In the genomic region with DNA sequence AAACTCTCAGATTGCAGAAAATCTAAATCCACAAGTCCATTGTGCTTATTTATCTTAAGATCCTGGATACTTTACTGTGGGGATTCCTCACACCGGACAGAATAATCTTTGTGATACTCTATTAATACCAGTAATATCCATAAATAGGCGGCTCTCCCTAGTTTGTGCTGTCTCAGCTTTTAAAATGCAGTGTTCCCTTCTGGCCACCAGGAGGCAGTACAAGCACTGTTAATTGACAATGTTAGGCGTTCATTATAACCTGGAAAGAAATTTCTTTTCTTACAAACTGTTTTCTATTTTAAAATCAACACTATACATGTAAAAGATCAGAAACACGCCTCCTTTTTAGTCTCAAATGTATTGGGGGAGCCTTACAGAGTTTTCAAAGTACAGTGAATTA, we compare ENCODE assay signal across 8 mouse cellular contexts.
DNase-seq lines count a peak whose midpoint lies in the region; ATAC-seq and TF ChIP-seq lines count a peak whose summit lies in the region.
"Had no signal": no experiment of that assay in that cellular context is flagged by ENCODE, and none has a peak within 500 bp of the region (broad histone marks: within the 10 kb centered on the region; RNA-seq: fewer than 3 reads in every experiment).

No protein-coding gene starts in this region.

- dilution Hi-C loops in CH12.LX (cut with MboI; ENCODE audit: extremely low pct_ligation_motif_present, extremely low pct_unique_long_range_greater_than_20kb, low sequenced_read_pairs): no loop called here

- no peak for ATAC-seq in intestine, postnatal 0 days
- no peak for ATAC-seq in intestine, embryonic 15.5 days
- ATAC-seq in limb, embryonic 14.5 days (ENCODE audit: low FRiP score, low read depth): no peak
- ATAC-seq in stomach, postnatal 0 days (ENCODE audit: low FRiP score, low TSS enrichment): no peak

- no peaks in the 10 kb centered on the region for H3K4me1 ChIP-seq in intestine, postnatal 0 days (replicated peaks; ENCODE audit: control insufficient read depth, insufficient read depth, low read length)
- H3K4me1 ChIP-seq in intestine, embryonic 15.5 days (replicated peaks): peaks cover 29% of the 10 kb centered on the region
- peaks cover 0 to 10% of the 10 kb centered on the region in 2 experiments; a peak in 3 of 4 replicates for H3K4me1 ChIP-seq in CH12.LX (ENCODE audit: control insufficient read depth in 1 of 2, insufficient read depth in 2 of 2)
- peaks cover 33% of the 10 kb centered on the region for H3K4me1 ChIP-seq in limb, embryonic 14.5 days (ENCODE audit: control insufficient read depth, insufficient read depth, low read length)
- H3K4me1 ChIP-seq in stomach, postnatal 0 days (replicated peaks; ENCODE audit: control insufficient read depth, insufficient read depth): no peaks in the 10 kb centered on the region

- in situ Hi-C loops in CH12.LX (cut with MboI; ENCODE audit: low pct_ligation_motif_present, low pct_unique_long_range_greater_than_20kb, low sequenced_read_pairs): loop anchor here (10.0 kb wide), 1 partner anchor 344 kb away; no protein-coding TSS in a partner anchor

- peak; percentile 84 for TF ChIP-seq RAD21 in CH12.LX (IDR thresholded peaks at IDR 0.05; ENCODE audit: low read depth, low read length)

- no peak for TF ChIP-seq EP300 in CH12.LX (IDR thresholded peaks at IDR 0.05; ENCODE audit: low read length)
- no peak for TF ChIP-seq EP300 in stomach, postnatal 0 days (optimal IDR thresholded peaks at IDR 0.05)

- no peaks in the 10 kb centered on the region for H3K79me2 ChIP-seq in CH12.LX (replicated peaks; ENCODE audit: control insufficient read depth, extremely low read depth, insufficient read depth, poor library complexity, severe bottlenecking)

- H3K9ac ChIP-seq in intestine, postnatal 0 days (ENCODE audit: low read depth, low read length): no peak overlapping the region
- H3K9ac ChIP-seq in intestine, embryonic 15.5 days: no peak overlapping the region
- H3K9ac ChIP-seq in CH12.LX (ENCODE audit: insufficient read depth, low read depth): no peak overlapping the region
- no peak overlapping the region for H3K9ac ChIP-seq in limb, embryonic 14.5 days (ENCODE audit: low read depth, low read length, severe bottlenecking)
- H3K9ac ChIP-seq in stomach, postnatal 0 days (ENCODE audit: low read length): no peak overlapping the region
- H3K9ac ChIP-seq: limb, embryonic 12.5 days had no signal

- no peak for TF ChIP-seq POLR2A in CH12.LX (IDR thresholded peaks at IDR 0.05; ENCODE audit: low read depth, low read length)
- no peak for TF ChIP-seq POLR2A in limb, embryonic 14.5 days (IDR thresholded peaks at IDR 0.05; ENCODE audit: borderline replicate concordance, extremely low read depth, insufficient read depth, insufficient read length)

- no peak overlapping the region for H3K4me2 ChIP-seq in intestine, postnatal 0 days (replicated peaks; ENCODE audit: low read depth)
- H3K4me2 ChIP-seq in intestine, embryonic 15.5 days (replicated peaks): no peak overlapping the region
- no peak overlapping the region for H3K4me2 ChIP-seq in CH12.LX (ENCODE audit: insufficient read depth, low read depth, poor library complexity, severe bottlenecking)
- no peak overlapping the region for H3K4me2 ChIP-seq in limb, embryonic 14.5 days (replicated peaks; ENCODE audit: low read depth, low read length, severe bottlenecking)
- no peak overlapping the region for H3K4me2 ChIP-seq in stomach, postnatal 0 days (replicated peaks; ENCODE audit: low read depth)
- H3K4me2 ChIP-seq: limb, embryonic 12.5 days had no signal

- H3K4me3 ChIP-seq in intestine, postnatal 0 days (ENCODE audit: low read depth, low read length): no peak overlapping the region
- no peak overlapping the region for H3K4me3 ChIP-seq in intestine, embryonic 15.5 days (replicated peaks)
- no peak overlapping the region for H3K4me3 ChIP-seq in CH12.LX (replicated peaks in 1 of 3; ENCODE audit: low read depth in 2 of 3, low read length in 2 of 3, poor library complexity in 1 of 3)
- no peak overlapping the region for H3K4me3 ChIP-seq in limb, embryonic 14.5 days (replicated peaks; ENCODE audit: low read length)
- no peak overlapping the region for H3K4me3 ChIP-seq in stomach, postnatal 0 days (ENCODE audit: low read depth, low read length)
- H3K4me3 ChIP-seq: limb, embryonic 12.5 days had no signal

- no peaks in the 10 kb centered on the region for H3K27me3 ChIP-seq in intestine, postnatal 0 days (replicated peaks; ENCODE audit: control insufficient read depth, insufficient read depth, low read length)
- no peaks in the 10 kb centered on the region for H3K27me3 ChIP-seq in intestine, embryonic 15.5 days (replicated peaks)
- no peaks in the 10 kb centered on the region for H3K27me3 ChIP-seq in CH12.LX (replicated peaks)
- H3K27me3 ChIP-seq in limb, embryonic 14.5 days (ENCODE audit: control insufficient read depth, insufficient read depth, low read length): no peaks in the 10 kb centered on the region
- no peaks in the 10 kb centered on the region for H3K27me3 ChIP-seq in stomach, postnatal 0 days (ENCODE audit: control insufficient read depth, insufficient read depth, low read length)
- H3K27me3 ChIP-seq: limb, embryonic 12.5 days had no signal

- peak; percentile 86 for TF ChIP-seq CTCF in intestine, postnatal 0 days (IDR thresholded peaks at IDR 0.05; ENCODE audit: low read depth)
- peak; percentile 85 to 86 for TF ChIP-seq CTCF in CH12.LX (conservative IDR thresholded peaks at IDR 0.05 in 1 of 2, IDR thresholded peaks at IDR 0.05 in 1 of 2; ENCODE audit: low read depth in 2 of 2, low read length in 2 of 2)
- TF ChIP-seq CTCF in stomach, postnatal 0 days (IDR thresholded peaks at IDR 0.05; ENCODE audit: low read depth): peak; percentile 94

- H3K36me3 ChIP-seq in intestine, postnatal 0 days (ENCODE audit: control insufficient read depth, insufficient read depth): no peaks in the 10 kb centered on the region
- no peaks in the 10 kb centered on the region for H3K36me3 ChIP-seq in intestine, embryonic 15.5 days
- no peaks in the 10 kb centered on the region for H3K36me3 ChIP-seq in CH12.LX (replicated peaks in 1 of 2; ENCODE audit: control insufficient read depth in 1 of 2, insufficient read depth in 1 of 2, low read length in 1 of 2)
- no peaks in the 10 kb centered on the region for H3K36me3 ChIP-seq in limb, embryonic 14.5 days (ENCODE audit: control insufficient read depth, insufficient read depth, low read length)
- H3K36me3 ChIP-seq in stomach, postnatal 0 days (ENCODE audit: control insufficient read depth, insufficient read depth, low read length): no peaks in the 10 kb centered on the region
- H3K36me3 ChIP-seq: limb, embryonic 12.5 days had no signal

- no peaks in the 10 kb centered on the region for H3K9me3 ChIP-seq in intestine, postnatal 0 days (ENCODE audit: control insufficient read depth)
- H3K9me3 ChIP-seq in intestine, embryonic 15.5 days: no peaks in the 10 kb centered on the region
- H3K9me3 ChIP-seq in CH12.LX (replicated peaks; ENCODE audit: low read length): no peaks in the 10 kb centered on the region
- H3K9me3 ChIP-seq in limb, embryonic 14.5 days (ENCODE audit: control insufficient read depth, low read length): no peaks in the 10 kb centered on the region
- H3K9me3 ChIP-seq in stomach, postnatal 0 days (ENCODE audit: control insufficient read depth, low read length): no peaks in the 10 kb centered on the region
- H3K9me3 ChIP-seq: limb, embryonic 12.5 days had no signal

- peak; percentile 51 for DNase-seq in 416B (ENCODE audit: low read depth)
- DNase-seq in CH12.LX (ENCODE audit: extremely low read depth): peak; percentile 65
- DNase-seq in cerebellum, postnatal 14 days: peak; percentile 59 to 69
- peak; percentile 53 for DNase-seq in limb, embryonic 14.5 days (ENCODE audit: low spot score)
- DNase-seq in stomach, postnatal 0 days (ENCODE audit: low spot score): peak; percentile 43

- no peak overlapping the region for H3K27ac ChIP-seq in intestine, postnatal 0 days (ENCODE audit: low read depth, low read length)
- H3K27ac ChIP-seq in intestine, embryonic 15.5 days: no peak overlapping the region
- no peak overlapping the region for H3K27ac ChIP-seq in CH12.LX (ENCODE audit: insufficient read depth, low read depth)
- H3K27ac ChIP-seq in limb, embryonic 14.5 days (replicated peaks; ENCODE audit: low read depth, low read length): no peak overlapping the region
- no peak overlapping the region for H3K27ac ChIP-seq in stomach, postnatal 0 days (replicated peaks)
- H3K27ac ChIP-seq: limb, embryonic 12.5 days had no signal

- 15% methylated on average over 4 of the region's 4 CpGs for WGBS in intestine, postnatal 0 days
- WGBS in intestine, embryonic 15.5 days: 14% methylated on average over 4 of the region's 4 CpGs
- 17% methylated on average over 4 of the region's 4 CpGs for WGBS in limb, embryonic 14.5 days
- WGBS in stomach, postnatal 0 days: 14% methylated on average over 4 of the region's 4 CpGs

TF ChIP-seq in CH12.LX, 34 proteins besides CTCF, POLR2A, EP300 and RAD21:
- TF ChIP-seq NRF1 (IDR thresholded peaks at IDR 0.05; ENCODE audit: low read depth, low read length) (no peak), HCFC1 (IDR thresholded peaks at IDR 0.05; ENCODE audit: low read depth, low read length) (no peak), MXI1 (IDR thresholded peaks at IDR 0.05; ENCODE audit: low read depth, low read length) (no peak), MAFK (IDR thresholded peaks at IDR 0.05; ENCODE audit: insufficient replicate concordance, low read length) (peak; percentile 97), MEF2A (IDR thresholded peaks at IDR 0.05; ENCODE audit: borderline replicate concordance, low read depth, low read length) (no peak), POLR2AphosphoS2 (IDR thresholded peaks at IDR 0.05; ENCODE audit: low read depth, low read length) (no peak), NELFE (IDR thresholded peaks at IDR 0.05; ENCODE audit: low read depth, low read length) (no peak), KAT2A (IDR thresholded peaks at IDR 0.05; ENCODE audit: insufficient replicate concordance, low read length) (no peak), GABPA (IDR thresholded peaks at IDR 0.05; ENCODE audit: insufficient replicate concordance, low read depth, low read length) (no peak), SIN3A (IDR thresholded peaks at IDR 0.05; ENCODE audit: low read length) (no peak), USF1 (IDR thresholded peaks at IDR 0.05; ENCODE audit: low read depth, low read length) (no peak), MAX (IDR thresholded peaks at IDR 0.05; ENCODE audit: low read length) (no peak), SMC3 (IDR thresholded peaks at IDR 0.05; ENCODE audit: low read depth, low read length) (peak; percentile 89), ZNF384 (IDR thresholded peaks at IDR 0.05; ENCODE audit: low read depth, low read length) (no peak), CHD1 (IDR thresholded peaks at IDR 0.05; ENCODE audit: low read depth, low read length) (no peak), ZC3H11A (IDR thresholded peaks at IDR 0.05; ENCODE audit: low read depth, low read length) (no peak)
